Mouse (Mus musculus): Measurements from ENCODE around the gene Creb3.

Gene Creb3

GRCm38 (mm10) chr4:43558028-43558630, 4.0 kb upstream of the Creb3 start:
- peak; percentile 22 for DNase-seq (ENCODE audit: low spot score)

GRCm38 (mm10) chr4:43558631-43559356, 3.3 kb upstream of the Creb3 start:
- peak; percentile 49 for DNase-seq (ENCODE audit: low spot score)

- DNase-seq (ENCODE audit: low spot score) = no peak
Observed at GRCm38 (mm10) chr4:43559519-43560242, 2.5 kb upstream of the Creb3 start.

DNA sequence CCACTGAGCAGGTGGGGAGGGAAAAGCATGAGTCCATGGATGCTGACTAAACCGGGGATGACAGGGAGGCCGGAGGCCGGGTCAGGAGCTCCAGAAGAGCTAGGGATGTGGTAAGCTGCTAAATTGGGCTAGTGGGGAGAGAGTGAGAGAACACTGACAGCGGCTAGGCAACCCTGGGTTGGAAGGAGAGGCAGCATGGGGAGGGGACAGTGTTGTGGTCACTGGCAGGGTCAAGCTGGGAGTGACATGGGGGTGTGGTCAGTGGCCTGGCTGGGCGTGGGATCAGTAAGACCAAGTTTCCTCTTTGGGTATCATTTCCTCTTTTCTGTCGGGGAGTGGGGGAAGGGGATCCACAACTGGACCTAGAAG, 1.9 kb upstream of the Creb3 start:
- DNase-seq (ENCODE audit: low spot score) = no peak

- DNase-seq (ENCODE audit: low spot score) = no peak
Observed at GRCm38 (mm10) chr4:43560976-43561375, 1.2 kb upstream of the Creb3 start.

GRCm38 (mm10) chr4:43561436-43561996, 616 bp upstream of the Creb3 start:
- DNase-seq (ENCODE audit: low spot score) = no peak

DNA sequence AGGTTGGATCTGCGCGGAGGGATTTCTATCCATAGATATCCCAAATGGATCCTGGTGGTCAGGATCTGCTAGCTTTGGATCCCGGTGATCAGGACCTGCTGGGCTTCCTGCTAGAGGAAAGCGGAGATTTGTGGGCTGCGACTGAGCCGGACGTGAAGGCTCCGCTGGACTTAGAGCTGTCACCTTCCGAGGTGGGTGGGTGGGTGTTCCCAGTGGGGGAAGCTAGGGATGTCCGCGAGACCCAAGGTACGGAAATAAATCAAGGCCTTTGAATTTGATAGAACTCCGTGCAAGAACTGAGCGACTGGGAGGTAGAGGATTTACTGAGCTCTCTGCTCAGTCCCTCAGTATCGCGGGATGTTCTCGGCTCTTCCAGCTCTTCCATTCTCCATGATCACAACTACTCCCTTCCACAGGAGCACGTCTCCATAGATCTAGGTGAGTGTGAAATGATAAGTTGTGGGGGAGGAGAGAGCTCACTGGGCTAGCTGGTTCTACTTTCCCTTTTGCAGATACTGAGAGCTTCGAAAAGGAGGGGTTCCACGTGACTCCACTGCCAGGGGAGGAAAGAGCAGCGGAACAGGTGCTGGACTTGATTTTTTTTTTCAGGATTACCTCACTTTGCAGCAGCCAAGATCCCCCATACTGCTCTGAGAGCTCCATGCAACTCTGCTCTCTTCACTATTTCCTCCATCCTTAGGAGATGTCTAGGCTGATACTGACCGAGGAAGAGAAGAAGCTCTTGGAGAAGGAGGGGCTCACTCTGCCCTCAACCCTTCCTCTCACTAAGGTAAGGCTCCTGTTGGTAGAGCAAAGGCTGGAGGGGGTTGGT, 853 bp downstream of the Creb3 start:
- no peak for DNase-seq (ENCODE audit: low spot score)

GRCm38 (mm10) chr4:43563601-43563875, 1.4 kb downstream of the Creb3 start:
- no peak for DNase-seq (ENCODE audit: low spot score)

DNA sequence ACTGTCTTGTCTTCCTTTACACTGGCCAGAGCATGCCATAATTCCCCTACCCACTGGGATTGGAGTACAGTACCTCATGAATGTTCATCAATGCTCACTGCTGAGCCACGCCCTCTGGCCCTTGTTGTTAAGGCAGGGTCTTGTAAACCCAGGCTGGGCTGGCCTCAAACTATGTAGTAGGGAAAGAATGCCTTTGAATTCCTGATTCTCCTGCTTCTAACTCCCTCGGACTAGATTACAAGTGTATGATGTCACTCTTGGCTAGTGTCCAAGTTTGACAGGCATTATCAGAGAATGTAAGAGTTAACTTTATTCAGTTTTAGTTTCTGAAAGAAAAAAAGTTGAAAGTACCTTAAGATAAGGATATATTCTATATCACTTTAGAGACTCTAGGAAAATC, 2.1 kb downstream of the Creb3 start:
- no peak for DNase-seq (ENCODE audit: low spot score)

- no peak for DNase-seq (ENCODE audit: low spot score)
Observed at GRCm38 (mm10) chr4:43567140-43567539, 5.0 kb downstream of the Creb3 start.

GRCm38 (mm10) chr4:43571395-43572045, 9.4 kb downstream of the Creb3 start:
- DNase-seq (ENCODE audit: low spot score) = no peak

GRCm38 (mm10) chr4:43573561-43573960, 11.4 kb downstream of the Creb3 start:
- no peak for DNase-seq (ENCODE audit: low spot score)

GRCm38 (mm10) chr4:43575356-43575755, 13.2 kb downstream of the Creb3 start:
- DNase-seq (ENCODE audit: low spot score) = no peak

DNA sequence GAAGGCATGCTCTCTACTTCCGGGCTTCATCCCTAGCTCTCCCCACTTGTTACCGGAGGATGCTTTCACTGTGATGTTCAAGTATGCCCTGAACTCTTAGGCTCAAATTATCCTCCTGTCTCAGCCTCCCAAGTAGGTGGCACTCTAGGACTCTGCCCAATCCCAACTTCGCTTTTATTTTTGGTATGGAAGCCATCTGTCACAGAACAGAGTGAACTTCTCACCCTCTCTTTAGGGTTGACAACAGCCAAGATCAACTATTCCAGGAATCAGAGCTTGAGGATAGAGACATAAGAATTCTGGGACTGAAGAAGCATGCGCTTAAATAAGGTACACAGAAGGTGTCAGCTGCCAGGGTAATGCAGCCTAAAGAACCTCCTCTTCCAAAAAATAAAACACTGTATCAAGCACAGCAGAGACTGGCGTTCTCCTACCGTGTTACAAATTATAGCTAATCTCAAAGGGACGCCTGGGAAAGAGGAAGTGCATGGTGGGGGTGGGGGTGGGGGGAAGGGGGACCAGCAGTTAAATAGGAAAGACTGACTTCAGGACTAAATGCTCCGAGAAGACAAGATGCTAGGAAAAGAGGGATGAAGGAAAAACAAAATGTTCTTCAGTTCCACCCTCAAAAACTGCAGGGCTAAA, 15.2 kb downstream of the Creb3 start:
- DNase-seq (ENCODE audit: low spot score) = no peak

GRCm38 (mm10) chr4:43578376-43579204, 16.5 kb downstream of the Creb3 start, which contains the start of the genes Rgp1 and Gba2:
Rgp1 (plus strand) TSS chr4:43578715.
Gba2 (minus strand) TSS chr4:43578873.
- DNase-seq (ENCODE audit: low spot score) = peak; percentile 81

GRCm38 (mm10) chr4:43579256-43579655, 17.1 kb downstream of the Creb3 start:
- DNase-seq (ENCODE audit: low spot score) = peak; percentile 12

- no peak for DNase-seq (ENCODE audit: low spot score)
Observed at GRCm38 (mm10) chr4:43579731-43580130, 17.6 kb downstream of the Creb3 start.

- no peak for DNase-seq (ENCODE audit: low spot score)
Observed at GRCm38 (mm10) chr4:43580721-43581120, 18.6 kb downstream of the Creb3 start.

- no peak for DNase-seq (ENCODE audit: low spot score)
Observed at GRCm38 (mm10) chr4:43581381-43581780, 19.2 kb downstream of the Creb3 start.

DNA sequence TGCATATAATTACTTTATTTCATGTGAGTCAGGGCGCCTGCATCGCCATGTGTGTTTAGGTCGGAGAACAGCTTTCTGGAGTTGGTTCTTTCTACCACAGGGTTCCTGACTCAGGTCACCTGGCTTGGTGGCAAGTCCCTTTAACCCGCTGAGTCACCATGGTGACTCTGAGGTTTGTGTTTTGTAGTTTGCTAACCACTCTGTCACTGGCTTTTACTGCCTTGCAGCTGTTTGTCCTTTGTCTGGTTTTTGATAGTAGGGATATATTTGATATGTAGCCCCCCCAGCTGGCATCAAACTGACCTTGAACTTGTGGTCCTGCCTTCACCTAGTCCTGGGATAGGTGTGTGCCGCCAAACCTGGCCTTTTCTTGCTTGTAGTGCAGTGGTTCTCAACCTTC, 20.1 kb downstream of the Creb3 start:
- no peak for DNase-seq (ENCODE audit: low spot score)

All from retina, embryonic 14.5 days (tissue).